Mouse (Mus musculus) right cerebral cortex, postnatal 14 days (tissue): Measurements from ENCODE around the gene Kcnj6.
A peak's percentile ranks its signal among the peaks of the same experiment; 100 is the strongest.

ENCODE experiments used
- DNase-seq: peaks from one replicate; pipeline ENCODE4 v3.0.0; 2022

The Kcnj6 gene

GRCm38 (mm10) chr16:94760732-94761131, 236.8 kb downstream of the Kcnj6 start:
- DNase-seq: no peak

GRCm38 (mm10) chr16:94759761-94760160, 237.7 kb downstream of the Kcnj6 start:
- DNase-seq: no peak

GRCm38 (mm10) chr16:94758606-94759005, 238.9 kb downstream of the Kcnj6 start:
- DNase-seq: no peak

- DNase-seq: no peak
Measured at GRCm38 (mm10) chr16:94756352-94756751, 241.1 kb downstream of the Kcnj6 start.

GRCm38 (mm10) chr16:94753453-94753852, 244.0 kb downstream of the Kcnj6 start:
- DNase-seq: peak; percentile 68

GRCm38 (mm10) chr16:94752781-94753180, 244.7 kb downstream of the Kcnj6 start:
- no peak for DNase-seq

- no peak for DNase-seq
Measured at GRCm38 (mm10) chr16:94745016-94745415, 252.5 kb downstream of the Kcnj6 start.

- DNase-seq: no peak
Measured at GRCm38 (mm10) chr16:94743853-94744501, 253.5 kb downstream of the Kcnj6 start.

GRCm38 (mm10) chr16:94737359-94737687, 260.2 kb downstream of the Kcnj6 start:
- no peak for DNase-seq

- DNase-seq: no peak
Measured at GRCm38 (mm10) chr16:94736462-94737358, 260.8 kb downstream of the Kcnj6 start.

- no peak for DNase-seq
Measured at GRCm38 (mm10) chr16:94735472-94735871, 262.0 kb downstream of the Kcnj6 start.

GRCm38 (mm10) chr16:94731027-94731426, 266.5 kb downstream of the Kcnj6 start:
- DNase-seq: no peak

GRCm38 (mm10) chr16:94729236-94729635, 268.3 kb downstream of the Kcnj6 start:
- DNase-seq: no peak

GRCm38 (mm10) chr16:94724747-94725211, 272.7 kb downstream of the Kcnj6 start:
- peak; percentile 59 for DNase-seq

- peak; percentile 84 for DNase-seq
Measured at GRCm38 (mm10) chr16:94724061-94724596, 273.4 kb downstream of the Kcnj6 start.

GRCm38 (mm10) chr16:94722936-94723335, 274.6 kb downstream of the Kcnj6 start:
- no peak for DNase-seq

- DNase-seq: no peak
Measured at GRCm38 (mm10) chr16:94721549-94722006, 275.9 kb downstream of the Kcnj6 start.

- no peak for DNase-seq
Measured at GRCm38 (mm10) chr16:94720476-94721153, 276.9 kb downstream of the Kcnj6 start.

- DNase-seq: no peak
Measured at GRCm38 (mm10) chr16:94719488-94719887, 278.0 kb downstream of the Kcnj6 start.

- DNase-seq: no peak
Measured at GRCm38 (mm10) chr16:94718919-94719318, 278.6 kb downstream of the Kcnj6 start.

GRCm38 (mm10) chr16:94717051-94717450, 280.4 kb downstream of the Kcnj6 start:
- DNase-seq: no peak

GRCm38 (mm10) chr16:94714483-94714882, 283.0 kb downstream of the Kcnj6 start:
- no peak for DNase-seq

- DNase-seq: peak; percentile 86
Measured at GRCm38 (mm10) chr16:94713480-94714094, 283.9 kb downstream of the Kcnj6 start.
